Mouse (Mus musculus): ENCODE measurements around the gene Cdkn3.

The Cdkn3 gene

DNA sequence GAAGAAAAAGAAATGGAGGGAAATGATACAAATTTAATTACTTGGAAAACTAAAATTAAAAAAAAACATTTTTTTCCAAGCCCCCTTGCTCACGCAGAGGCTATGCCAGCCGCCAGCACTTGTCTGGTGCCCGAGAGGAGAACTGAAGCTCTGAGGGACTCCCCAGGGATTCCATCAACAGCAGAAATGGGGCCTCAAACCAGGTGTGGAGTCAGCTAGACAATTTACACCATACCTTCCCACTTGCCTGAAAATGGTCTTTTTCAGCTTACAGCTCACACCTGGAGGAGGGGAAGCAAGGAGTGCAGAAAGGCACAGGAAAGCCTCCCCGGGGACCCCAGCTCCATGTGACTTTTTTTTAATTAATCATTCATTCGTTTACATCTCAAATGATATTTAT is 24.9 kb downstream of the Cdkn3 start:
- 95% methylated on average over 5 of the region's 5 CpGs for WGBS

DNA sequence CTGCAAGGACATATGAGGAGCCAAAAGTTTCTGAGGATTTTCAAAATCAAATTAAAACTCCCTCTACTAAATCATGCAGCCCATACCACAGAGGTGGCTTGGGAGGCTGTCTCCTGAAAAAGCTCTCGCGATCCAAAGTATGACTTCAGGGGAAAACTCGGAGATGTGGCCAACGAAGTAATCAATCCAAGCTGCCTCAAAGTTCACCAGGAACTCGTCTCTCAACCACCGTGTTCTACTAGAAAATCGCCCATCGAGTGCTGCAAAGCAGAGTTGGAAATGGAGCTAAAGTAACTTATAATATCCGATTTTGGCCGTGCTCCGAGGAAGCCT is 27.1 kb downstream of the Cdkn3 start:
- WGBS: under 1% methylated on average over 11 of the region's 11 CpGs

DNA sequence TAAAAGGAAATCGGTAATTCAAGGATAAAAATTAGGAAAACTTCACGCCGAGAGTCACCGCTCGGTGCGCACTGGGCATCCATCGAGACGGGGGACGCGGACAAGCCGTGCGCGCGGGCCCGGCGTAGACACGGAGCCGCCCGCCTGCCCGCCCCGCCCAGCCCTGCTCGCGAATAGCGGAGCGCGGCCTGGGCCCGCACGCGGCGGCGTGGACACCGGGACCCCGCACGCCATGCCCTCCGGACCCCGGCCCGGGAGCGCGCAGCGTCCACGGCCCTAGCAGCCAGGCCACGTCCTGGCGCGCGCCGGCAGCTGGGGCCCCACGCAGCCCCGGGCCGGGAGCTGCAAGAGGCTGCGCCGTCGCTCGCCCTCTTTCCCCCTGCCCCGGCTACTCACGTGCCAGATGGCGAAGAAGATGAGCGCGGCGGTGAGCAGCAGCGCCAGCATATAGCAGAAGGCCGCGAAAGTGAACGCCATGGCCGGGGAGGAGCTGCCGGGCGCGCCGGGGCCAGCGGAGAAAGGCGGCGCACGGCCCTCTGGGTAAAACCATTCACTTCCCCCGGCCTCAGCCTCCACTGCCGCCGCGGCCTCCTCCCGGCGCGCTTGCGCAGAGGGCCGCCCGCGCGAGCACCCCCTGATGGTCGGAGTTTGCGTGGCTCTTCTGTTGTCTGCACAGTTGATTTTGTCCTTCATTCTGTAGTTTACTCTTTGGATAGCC is 27.6 kb downstream of the Cdkn3 start, which contains the start of gene Cnih1:
Gene Cnih1 (minus strand): TSS at position 625 of the 718 bp plus-strand sequence.
- WGBS: under 1% methylated on average over 81 of the region's 86 CpGs

DNA sequence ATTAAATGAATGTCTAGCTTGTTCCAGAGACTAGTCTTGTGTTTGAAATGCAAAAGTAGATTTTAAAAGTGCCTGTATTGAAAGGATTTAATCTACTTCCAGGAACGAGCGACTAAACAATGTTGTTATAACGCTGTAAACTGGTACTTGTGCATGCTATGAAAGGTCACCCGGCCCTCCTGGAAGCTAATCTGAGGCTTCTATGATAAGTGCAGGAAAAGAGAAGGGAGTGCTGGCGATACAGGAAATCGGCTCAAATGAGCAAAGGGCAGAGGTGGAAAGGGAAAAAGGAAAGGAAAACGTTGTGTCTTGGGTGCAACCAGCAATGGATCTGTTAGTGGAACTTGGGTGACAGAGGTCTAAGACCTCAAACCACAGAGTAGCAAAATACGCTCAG is 28.2 kb downstream of the Cdkn3 start:
- 26% methylated on average over 8 of the region's 8 CpGs for WGBS

DNA sequence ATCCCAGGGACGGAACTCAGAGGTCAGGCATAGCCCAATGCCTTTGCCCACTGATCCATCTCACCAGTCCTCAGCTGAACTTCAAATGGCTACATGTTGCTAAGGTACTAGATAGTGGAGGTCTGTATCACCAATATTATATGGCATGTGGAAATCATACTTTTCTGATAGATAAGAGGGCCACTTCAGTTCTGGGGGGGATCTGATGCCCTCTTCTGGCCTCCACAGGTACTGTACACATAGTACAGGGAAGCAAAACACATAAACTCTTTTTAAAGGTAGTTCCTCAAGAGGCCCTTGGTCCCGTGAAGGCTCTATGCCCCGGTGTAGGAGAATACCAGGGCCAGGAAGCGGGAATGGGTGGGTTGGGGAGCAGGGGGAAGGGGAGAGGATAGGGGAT is 30.0 kb downstream of the Cdkn3 start:
- 73% methylated on average over 4 of the region's 4 CpGs for WGBS

DNA sequence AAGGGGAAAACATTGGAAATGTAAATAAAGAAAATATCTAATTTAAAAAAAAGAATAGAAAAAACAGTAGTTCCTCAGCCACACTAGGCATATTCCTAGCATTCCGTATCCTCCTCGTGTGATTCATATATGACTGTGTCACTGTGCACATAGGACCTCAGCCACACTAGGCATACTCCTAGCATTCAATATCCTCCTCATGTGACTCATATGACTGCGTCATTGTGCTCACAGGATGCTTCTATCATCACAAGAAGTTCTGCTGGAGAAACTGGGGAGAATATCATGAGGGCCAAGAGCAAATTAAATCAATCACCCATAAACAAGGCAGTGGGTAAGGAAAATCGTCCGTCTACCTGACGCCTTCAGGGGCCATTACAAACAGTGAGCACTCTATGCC is 30.4 kb downstream of the Cdkn3 start:
- WGBS: 87% methylated on average over 6 of the region's 6 CpGs

DNA sequence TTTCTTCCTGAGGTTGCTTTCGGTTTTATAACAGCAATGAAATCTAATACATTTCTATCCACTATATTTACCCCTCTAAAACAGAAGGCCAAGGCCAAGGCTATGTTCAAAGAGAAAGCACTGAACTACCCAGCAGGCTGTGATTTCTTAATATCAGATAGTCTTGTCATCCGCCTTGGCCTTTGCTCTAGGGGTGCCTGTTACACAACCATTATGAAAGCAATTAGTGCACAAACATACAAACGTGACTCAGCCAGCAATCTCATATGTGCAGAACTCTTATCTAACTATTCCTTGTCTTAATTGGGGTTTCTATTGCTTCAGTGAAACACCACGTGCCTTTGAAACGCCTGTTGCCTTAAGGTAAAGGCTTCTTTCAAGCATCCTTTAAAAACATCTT is 33.8 kb downstream of the Cdkn3 start:
- 82% methylated on average over 5 of the region's 5 CpGs for WGBS

DNA sequence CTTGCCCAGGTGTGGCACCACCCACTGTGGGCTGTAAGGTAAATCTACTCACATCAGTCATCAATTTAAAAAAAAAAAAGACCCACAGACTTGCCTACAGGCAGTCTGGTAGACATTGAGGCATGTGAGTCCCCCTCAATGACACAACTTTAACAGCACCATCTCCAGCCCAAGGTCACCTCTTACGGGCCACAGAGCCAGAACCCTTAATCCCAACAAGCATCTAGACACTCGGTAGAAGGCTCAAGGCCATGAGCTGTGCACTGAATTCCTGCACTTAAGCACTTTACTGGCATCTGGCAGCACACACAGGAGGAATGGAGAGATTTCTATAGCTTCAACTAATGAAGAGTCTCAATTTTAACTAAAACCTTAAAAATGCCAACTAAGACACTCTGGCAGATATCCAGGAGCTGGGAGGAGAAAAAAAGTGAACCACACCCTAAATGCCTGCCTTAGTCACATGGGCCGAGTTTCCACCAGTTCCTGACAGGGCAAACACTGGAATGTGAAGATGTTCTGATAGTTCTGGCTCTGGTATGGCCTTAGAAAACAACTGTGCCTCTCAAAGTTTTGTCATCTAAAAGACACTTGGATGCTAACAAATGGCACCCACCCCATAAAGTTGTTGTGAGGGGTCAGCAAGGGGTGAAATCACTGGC is 40.5 kb downstream of the Cdkn3 start:
- WGBS: 85% methylated on average over 3 of the region's 3 CpGs

DNA sequence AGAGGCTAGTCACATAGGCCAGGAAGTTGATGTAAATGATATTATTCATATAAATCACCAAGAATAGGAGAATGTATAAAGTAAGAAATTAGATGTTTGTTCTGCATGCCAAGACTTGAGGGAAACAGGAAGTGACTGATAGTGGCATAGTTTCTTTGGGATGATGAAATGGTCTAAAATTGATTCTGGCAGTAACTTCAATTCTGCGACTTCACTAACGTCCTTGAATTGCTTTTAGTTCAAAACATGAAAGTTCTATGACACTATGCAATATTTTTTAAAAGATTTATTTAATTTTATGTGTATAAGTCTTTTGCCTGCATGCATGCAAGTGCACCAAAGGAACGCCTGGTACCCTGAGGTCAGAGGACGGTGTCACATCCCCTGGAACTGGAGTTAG is 42.9 kb downstream of the Cdkn3 start:
- WGBS: 86% methylated on average over 4 of the region's 4 CpGs

DNA sequence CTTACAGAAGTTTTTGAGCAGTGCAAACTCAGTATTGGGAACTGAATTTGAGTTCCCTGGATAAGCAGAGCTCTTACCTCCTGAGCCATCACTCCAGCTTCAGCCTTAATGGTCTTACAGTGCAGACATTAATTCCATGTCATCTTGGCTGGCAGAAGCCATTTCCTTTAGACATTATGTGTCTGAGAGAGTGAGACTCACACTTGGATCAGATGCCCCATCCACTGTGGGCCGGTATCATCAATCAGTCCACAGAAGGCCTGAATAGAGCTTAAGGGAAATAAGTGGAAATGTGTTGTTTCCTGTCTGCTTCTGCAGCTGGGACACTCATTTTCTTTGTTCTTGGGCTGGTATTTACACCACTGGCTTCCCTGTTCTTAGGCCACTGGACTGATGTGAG is 43.5 kb downstream of the Cdkn3 start:
- 73% methylated on average over 1 of the region's 1 CpGs for WGBS

DNA sequence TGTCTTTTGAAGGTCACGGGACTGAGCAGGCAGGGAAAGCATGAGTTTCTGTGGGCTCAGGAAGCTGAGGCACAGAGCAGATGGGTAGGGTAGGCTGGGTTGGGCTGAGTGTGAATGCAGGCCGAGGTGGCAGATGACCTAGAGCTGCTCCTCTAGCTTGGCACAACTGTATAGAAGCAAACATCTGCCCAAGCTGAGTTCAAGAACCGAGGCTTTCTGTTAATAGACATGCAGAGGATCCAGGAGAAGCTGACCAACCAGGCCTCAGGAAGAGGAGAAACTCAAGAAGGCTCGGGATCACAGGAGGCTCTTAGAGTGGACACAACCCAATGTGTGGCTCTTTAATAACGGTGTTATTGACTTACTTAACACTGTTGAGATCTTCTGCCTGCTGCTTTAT is 45.8 kb downstream of the Cdkn3 start:
- WGBS: 83% methylated on average over 5 of the region's 5 CpGs

DNA sequence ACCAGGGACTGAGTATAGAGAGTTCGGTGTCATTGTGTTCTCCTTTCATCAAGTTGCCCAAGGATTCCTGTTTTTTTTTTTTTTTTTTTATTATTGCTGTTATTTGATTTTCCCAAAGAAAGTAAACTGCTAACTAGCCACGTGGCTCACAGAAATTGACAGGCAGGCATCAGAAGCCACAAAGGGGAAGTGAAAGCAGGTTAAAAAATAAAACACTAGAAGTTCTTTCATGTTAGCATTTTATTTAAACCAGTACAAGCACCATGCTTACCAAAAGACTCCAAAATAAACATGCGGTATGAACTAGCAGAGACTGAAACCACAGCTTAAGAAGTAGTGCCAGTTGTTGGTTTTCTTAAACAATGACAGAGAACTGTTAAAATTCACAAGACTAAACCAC is 47.6 kb downstream of the Cdkn3 start:
- WGBS: 57% methylated on average over 3 of the region's 3 CpGs

DNA sequence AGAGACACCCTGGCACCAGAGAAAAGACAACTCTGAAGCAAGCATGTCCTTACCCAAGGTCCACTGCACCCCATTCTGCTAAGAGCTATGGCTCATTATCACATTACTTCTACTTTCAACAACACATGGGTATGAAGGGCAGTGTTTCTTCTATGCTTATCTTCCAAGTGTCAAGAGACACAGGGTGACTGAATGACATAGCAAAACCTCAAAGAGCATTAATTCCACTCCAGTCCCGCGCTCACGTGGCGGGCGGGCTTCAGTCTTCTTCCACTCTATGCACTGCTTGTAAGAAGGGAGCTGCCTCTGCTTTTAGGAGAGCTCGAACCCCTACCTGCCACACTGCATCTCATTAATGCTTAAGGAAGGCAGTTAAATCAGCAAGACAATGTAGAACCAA is 55.3 kb downstream of the Cdkn3 start:
- WGBS: 70% methylated on average over 6 of the region's 6 CpGs

DNA sequence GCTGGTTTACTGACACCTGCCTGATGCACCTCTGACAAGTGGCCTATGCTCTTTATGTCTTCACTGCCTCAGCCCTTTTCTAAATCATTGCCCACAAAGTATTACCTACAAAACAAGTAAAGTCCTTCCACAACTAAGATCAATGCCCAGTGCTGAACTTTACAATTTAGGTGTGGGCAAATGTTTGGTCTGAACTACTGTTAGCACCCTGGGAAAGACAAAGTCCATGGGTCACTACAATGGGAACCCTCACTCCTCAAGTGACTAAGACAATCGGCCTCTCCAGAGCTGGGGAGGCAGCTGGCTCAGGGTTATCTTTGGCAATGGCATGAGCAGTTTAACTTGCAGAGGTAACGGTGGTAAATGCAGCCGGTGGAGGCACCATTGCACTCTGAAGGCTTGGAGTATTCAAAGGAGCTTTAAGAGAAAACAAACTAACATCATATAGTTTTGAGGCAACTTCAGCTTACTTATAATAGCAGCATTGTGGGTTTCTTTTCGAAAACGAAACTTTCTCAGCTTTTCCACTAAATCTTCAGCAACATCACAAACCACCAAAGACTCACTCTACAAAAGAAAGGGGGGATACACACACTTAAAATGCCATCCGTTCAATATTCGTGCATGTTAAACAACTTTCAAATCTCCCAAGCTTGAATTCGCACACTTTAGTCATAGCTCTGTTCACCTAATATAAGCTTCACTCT is 56.7 kb downstream of the Cdkn3 start:
- 91% methylated on average over 8 of the region's 8 CpGs for WGBS

DNA sequence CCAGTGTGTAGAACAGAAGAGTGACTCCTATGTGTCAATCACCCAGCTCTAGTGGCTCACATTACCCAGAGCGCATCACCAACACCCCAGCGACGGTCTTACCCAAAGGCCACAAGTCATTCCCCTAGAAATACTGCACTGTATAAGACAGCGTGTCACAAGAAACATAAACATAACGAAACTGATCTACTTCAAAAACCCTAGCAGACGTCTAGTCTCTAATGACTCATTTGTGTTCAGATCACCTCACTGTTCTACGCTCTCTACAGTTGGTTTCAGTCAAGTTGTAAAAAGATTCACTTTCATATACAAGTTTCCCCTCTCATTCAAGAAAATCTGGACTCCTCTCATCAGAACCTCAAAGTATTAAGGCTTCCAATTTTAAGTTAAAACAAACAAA is 58.4 kb downstream of the Cdkn3 start:
- WGBS: 87% methylated on average over 7 of the region's 7 CpGs

DNA sequence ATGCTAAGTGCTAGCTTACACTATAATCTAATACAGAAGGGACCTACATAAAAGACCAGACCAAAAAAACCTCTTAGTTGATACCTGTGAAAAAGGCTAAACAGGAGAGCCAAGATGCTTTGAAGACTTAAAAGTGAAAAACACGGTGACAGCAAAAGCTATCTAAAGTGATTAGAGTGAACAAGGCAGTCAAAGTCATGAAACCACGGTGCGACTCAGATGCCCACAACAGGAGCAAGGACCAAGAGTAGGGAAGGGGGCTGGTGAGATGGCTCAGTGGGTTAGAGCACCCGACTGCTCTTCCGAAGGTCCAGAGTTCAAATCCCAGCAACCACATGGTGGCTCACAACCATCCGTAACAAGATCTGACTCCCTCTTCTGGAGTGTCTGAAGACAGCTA is 59.6 kb downstream of the Cdkn3 start:
- 97% methylated on average over 5 of the region's 6 CpGs for whole genome bisulfite sequencing
